Mouse (Mus musculus): ENCODE measurements around the gene Racgap1. TPM values are rescaled to one million over a fixed set of nuclear protein-coding genes. Genes with fewer than 3 reads are reported as not detected.

The Racgap1 gene
- total RNA-seq (2023) = 1 to 10 TPM; 4.6 to 6.1 TPM

DNA sequence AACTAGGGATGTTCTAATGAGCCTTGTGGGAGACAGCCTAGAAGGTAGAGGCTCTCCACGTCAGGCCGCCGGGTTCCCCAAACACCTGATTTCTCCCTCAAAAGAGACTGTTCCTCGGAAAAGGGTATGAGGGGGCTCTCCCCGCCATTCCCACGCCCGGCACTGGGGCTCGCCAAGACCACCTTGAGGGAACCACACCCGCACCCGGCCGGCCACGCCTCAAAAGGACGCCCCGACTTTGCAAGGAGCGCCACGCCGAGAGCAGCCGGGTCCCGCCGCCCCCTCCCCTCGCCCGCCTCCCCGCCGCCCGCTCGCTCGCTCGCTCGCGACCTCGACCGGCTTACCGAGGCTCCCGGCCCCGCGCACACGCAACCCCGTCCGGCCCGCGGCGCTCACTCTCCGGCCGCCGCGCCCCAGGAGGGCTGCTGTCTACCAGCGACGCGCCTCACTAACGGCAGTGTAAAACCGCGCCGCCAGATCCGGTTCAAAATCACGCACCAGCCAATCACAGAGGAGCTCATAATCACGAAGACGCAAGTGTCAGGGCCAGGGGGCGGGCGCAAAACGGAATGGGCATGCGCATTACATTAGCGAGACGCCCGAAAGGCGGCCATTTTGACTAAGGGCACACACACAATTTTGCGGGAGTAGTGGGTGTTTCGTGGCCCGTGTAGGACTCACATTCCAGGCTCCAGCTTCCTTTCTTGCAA lies at the start of gene Racgap1:
TSS of gene Racgap1 (minus strand) at position 494 of the 710 bp plus-strand sequence.

GRCm38 (mm10) chr15:99670154-99670821 lies 18.8 kb upstream of the Racgap1 start, which contains the start of gene Asic1:
Gene Asic1 (plus strand): TSS chr15:99670368.

DNA sequence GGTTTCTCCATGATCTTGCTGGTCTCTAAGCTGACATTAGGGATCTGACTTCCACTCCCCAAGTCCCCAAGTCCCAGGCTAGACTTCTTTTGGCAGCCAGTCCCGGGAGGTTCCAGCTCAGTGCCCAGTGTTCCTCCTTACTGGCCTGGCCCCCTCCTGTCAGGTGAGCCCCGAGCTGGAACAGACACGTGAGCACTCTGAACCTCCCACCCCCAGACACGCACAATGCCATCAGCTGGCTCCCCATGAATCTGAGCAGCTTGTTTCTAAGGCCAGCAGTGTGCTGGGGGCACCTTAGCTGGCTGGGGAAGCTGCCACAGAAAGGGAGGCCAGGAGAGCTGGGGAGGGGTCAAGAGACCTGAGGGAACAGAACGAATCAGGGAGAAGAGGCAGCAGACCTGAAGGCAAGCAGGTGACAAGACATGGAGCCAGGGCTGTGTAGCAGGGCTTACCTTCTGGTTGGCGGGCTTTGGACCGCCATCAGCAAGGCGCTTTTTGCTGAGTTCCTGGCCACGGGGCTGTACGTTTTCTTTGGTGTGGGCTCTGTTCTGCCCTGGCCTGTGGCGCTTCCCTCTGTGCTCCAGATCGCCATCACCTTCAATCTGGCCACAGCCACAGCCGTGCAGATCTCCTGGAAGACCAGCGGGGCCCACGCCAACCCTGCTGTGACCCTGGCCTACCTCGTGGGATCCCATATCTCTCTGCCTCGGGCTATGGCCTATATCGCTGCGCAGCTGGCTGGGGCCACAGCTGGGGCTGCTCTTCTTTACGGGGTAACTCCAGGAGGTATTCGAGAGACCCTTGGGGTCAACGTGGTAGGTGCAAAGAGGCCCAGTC lies 50.3 kb downstream of the Racgap1 start, which contains the start of gene Aqp6:
TSS of gene Aqp6 (plus strand) at position 415 of the 837 bp plus-strand sequence.

GRCm38 (mm10) chr15:99590429-99591084 lies 60.9 kb downstream of the Racgap1 start, which contains the start of gene Aqp5:
Gene Aqp5 (plus strand): TSS chr15:99590782.

GRCm38 (mm10) chr15:99578802-99579485 lies 72.5 kb downstream of the Racgap1 start, which contains the start of gene Aqp2:
Gene Aqp2 (plus strand): TSS chr15:99579055.

Other genes starting within 250 kb of the Racgap1 start
- 1 to 10 TPM; 6.8 to 8.1 TPM for gene Nckap5l, start 193.9 kb downstream of the Racgap1 start, total RNA-seq (2023)
- gene Bcdin3d, start 176.9 kb downstream of the Racgap1 start, total RNA-seq (2023) = 10 to 100 TPM in 1 of 2 experiments, 1 to 10 TPM in 1; 8.0 to 11.9 TPM
- gene Faim2, start 123.5 kb downstream of the Racgap1 start, total RNA-seq (2023) = not detected
- gene Aqp2, start 72.6 kb downstream of the Racgap1 start, total RNA-seq (2023) = not detected
- not detected for gene Aqp5, start 60.9 kb downstream of the Racgap1 start, total RNA-seq (2023)
- not detected for gene Aqp6, start 50.3 kb downstream of the Racgap1 start, total RNA-seq (2023)
- not detected for gene Asic1, start 18.7 kb upstream of the Racgap1 start, total RNA-seq (2023)
- 10 to 100 TPM; 60.5 to 72.8 TPM for gene Smarcd1, start 50.5 kb upstream of the Racgap1 start, total RNA-seq (2023)
- gene Gm17349, start 53.8 kb upstream of the Racgap1 start, total RNA-seq (2023) = 1 to 10 TPM; 6.1 to 6.7 TPM
- gene Gpd1, start 65.9 kb upstream of the Racgap1 start, total RNA-seq (2023) = under 1 TPM; 0.67 to 0.98 TPM
- 10 to 100 TPM; 47.2 to 48.6 TPM for gene Cox14, start 74.0 kb upstream of the Racgap1 start, total RNA-seq (2023)
- gene Cers5, start 121.2 kb upstream of the Racgap1 start, total RNA-seq (2023) = 10 to 100 TPM; 56.3 to 59.3 TPM
- under 1 TPM; 0.47 to 0.78 TPM for gene Lima1, start 223.8 kb upstream of the Racgap1 start, total RNA-seq (2023)

Measured in B cell, adult 67 days (primary cell).